Mouse (Mus musculus): ENCODE data around the gene Adgrl1. TPM values are rescaled to one million over a fixed set of nuclear protein-coding genes. Genes with fewer than 3 reads are reported as not detected.
A peak's percentile ranks its signal among the peaks of the same experiment; 100 is the strongest.

The Adgrl1 gene
- polyA plus RNA-seq, 1 experiment = 64.0 TPM

- TF ChIP-seq CTCF (IDR thresholded peaks at IDR 0.05; ENCODE audit: control insufficient read depth, insufficient read depth, insufficient replicate concordance, low read depth, low read length) (no peak), POLR2A (IDR thresholded peaks at IDR 0.05; ENCODE audit: control insufficient read depth, low read depth, low read length) (no peak)
- Histone ChIP-seq H3K27me3 (ENCODE audit: control insufficient read depth, insufficient read depth, low read length) (peaks cover 3% of the 10 kb centered on the region; the same call in 1 of the 2 replicates), H3K4me1 (ENCODE audit: control insufficient read depth, insufficient read depth, low read length) (peaks cover 11% of the 10 kb centered on the region)
Observed at GRCm38 (mm10) chr8:83875656-83876040, 24.3 kb upstream of the Adgrl1 start.

DNA sequence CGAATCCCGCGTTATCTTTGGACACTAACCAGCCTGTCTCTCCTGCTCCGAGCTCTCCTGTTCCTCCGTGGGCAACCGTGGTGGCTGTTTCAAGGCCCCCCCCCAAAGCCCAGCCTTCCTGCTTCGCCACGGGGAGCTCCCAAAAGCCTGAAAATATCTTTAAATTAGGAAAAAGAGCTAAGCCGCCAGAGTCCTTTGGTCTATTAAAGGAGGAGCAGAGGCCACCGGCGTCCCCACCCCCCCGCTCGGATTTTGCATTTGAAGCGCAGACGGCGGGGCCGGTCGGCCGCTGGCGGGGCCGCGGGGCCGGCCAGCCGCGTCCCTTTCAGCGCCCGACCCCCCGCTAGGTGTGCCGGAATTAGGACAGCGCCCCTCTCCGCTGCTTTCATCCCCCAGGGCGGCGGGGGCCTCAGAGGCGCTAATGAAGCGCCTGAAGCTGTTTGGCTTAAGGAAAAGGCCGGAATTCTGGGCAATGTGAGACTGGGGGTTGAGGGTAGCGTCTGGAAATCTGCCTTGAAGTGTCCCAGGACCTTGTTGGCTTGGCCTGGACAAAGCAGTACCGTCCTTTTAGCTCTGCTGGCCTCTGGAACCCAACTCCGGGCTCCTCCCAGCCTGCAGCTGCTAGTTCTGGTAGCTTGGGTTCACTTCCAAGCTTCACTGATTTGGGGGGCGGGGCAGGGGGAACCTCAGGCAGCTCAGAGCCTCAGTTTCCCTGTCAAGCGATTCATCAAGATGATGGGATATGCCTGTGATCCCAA is 23.6 kb upstream of the Adgrl1 start:
- TF ChIP-seq CTCF (IDR thresholded peaks at IDR 0.05; ENCODE audit: control insufficient read depth, insufficient read depth, insufficient replicate concordance, low read depth, low read length) (no peak), POLR2A (IDR thresholded peaks at IDR 0.05; ENCODE audit: control insufficient read depth, low read depth, low read length) (no peak)
- H3K4me1 ChIP-seq (ENCODE audit: control insufficient read depth, insufficient read depth, low read length) = peaks cover 11% of the 10 kb centered on the region
- no peaks in the 10 kb centered on the region for H3K36me3 ChIP-seq (ENCODE audit: control insufficient read depth, insufficient read depth, low read length)
- H3K27me3 ChIP-seq (ENCODE audit: control insufficient read depth, insufficient read depth, low read length) = peaks cover 3% of the 10 kb centered on the region; the same call in 1 of the 2 replicates
- H3K4me3 ChIP-seq (ENCODE audit: control insufficient read depth, low read depth, low read length) = peak overlapping the region; percentile 14
- no peak overlapping the region for H3K27ac ChIP-seq (ENCODE audit: control insufficient read depth, insufficient read depth, low read depth, low read length)

More at GRCm38 (mm10) chr8:83875656-83876040, 24.3 kb upstream of the Adgrl1 start:
- H3K36me3 ChIP-seq (ENCODE audit: control insufficient read depth, insufficient read depth, low read length) = no peaks in the 10 kb centered on the region
- H3K4me3 ChIP-seq (ENCODE audit: control insufficient read depth, low read depth, low read length) = peak overlapping the region; percentile 14
- H3K27ac ChIP-seq (ENCODE audit: control insufficient read depth, insufficient read depth, low read depth, low read length) = no peak overlapping the region

DNA sequence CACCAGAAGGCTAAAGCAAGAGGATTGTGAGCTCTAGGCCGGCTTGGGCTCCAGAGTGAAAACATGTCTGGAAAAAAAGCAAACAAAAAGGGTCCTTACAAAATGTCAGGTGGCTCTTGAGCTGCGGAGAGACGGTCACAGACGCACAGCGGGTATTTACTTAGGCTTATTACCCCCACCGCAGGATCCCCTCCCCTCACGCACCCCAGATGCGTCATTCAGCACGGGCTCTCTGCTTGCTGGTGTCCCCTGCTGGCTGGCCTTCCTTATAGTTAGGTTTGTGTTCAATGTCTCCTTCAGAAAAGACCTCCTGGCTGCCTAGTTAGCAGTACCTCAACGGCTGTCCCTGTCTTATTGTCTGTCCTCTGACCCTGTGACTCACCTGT is 23.1 kb upstream of the Adgrl1 start:
- peaks cover 11% of the 10 kb centered on the region for H3K4me1 ChIP-seq (ENCODE audit: control insufficient read depth, insufficient read depth, low read length)
- H3K36me3 ChIP-seq (ENCODE audit: control insufficient read depth, insufficient read depth, low read length) = no peaks in the 10 kb centered on the region
- TF ChIP-seq POLR2A (IDR thresholded peaks at IDR 0.05; ENCODE audit: control insufficient read depth, low read depth, low read length) = no peak
- no peak for TF ChIP-seq CTCF (IDR thresholded peaks at IDR 0.05; ENCODE audit: control insufficient read depth, insufficient read depth, insufficient replicate concordance, low read depth, low read length)
- H3K27me3 ChIP-seq (ENCODE audit: control insufficient read depth, insufficient read depth, low read length) = peaks cover 3% of the 10 kb centered on the region; the same call in 1 of the 2 replicates
- no peak overlapping the region for H3K27ac ChIP-seq (ENCODE audit: control insufficient read depth, insufficient read depth, low read depth, low read length)
- H3K4me3 ChIP-seq (ENCODE audit: control insufficient read depth, low read depth, low read length) = no peak overlapping the region; the same call in 1 of the 2 replicates

- H3K4me1 ChIP-seq (ENCODE audit: control insufficient read depth, insufficient read depth, low read length) = no peaks in the 10 kb centered on the region
- TF ChIP-seq POLR2A (IDR thresholded peaks at IDR 0.05; ENCODE audit: control insufficient read depth, low read depth, low read length) = no peak
- no peak for TF ChIP-seq CTCF (IDR thresholded peaks at IDR 0.05; ENCODE audit: control insufficient read depth, insufficient read depth, insufficient replicate concordance, low read depth, low read length)
- no peak overlapping the region for H3K27ac ChIP-seq (ENCODE audit: control insufficient read depth, insufficient read depth, low read depth, low read length)
- H3K36me3 ChIP-seq (ENCODE audit: control insufficient read depth, insufficient read depth, low read length) = no peaks in the 10 kb centered on the region
- no peak overlapping the region for H3K4me3 ChIP-seq (ENCODE audit: control insufficient read depth, low read depth, low read length)
- H3K27me3 ChIP-seq (ENCODE audit: control insufficient read depth, insufficient read depth, low read length) = no peaks in the 10 kb centered on the region
Observed at GRCm38 (mm10) chr8:83888409-83888808, 11.5 kb upstream of the Adgrl1 start.

GRCm38 (mm10) chr8:83892061-83892460 is 7.8 kb upstream of the Adgrl1 start:
- no peaks in the 10 kb centered on the region for H3K27me3 ChIP-seq (ENCODE audit: control insufficient read depth, insufficient read depth, low read length)
- TF ChIP-seq CTCF (IDR thresholded peaks at IDR 0.05; ENCODE audit: control insufficient read depth, insufficient read depth, insufficient replicate concordance, low read depth, low read length) = no peak
- no peak for TF ChIP-seq POLR2A (IDR thresholded peaks at IDR 0.05; ENCODE audit: control insufficient read depth, low read depth, low read length)
- H3K27ac ChIP-seq (ENCODE audit: control insufficient read depth, insufficient read depth, low read depth, low read length) = no peak overlapping the region
- H3K4me3 ChIP-seq (ENCODE audit: control insufficient read depth, low read depth, low read length) = no peak overlapping the region
- H3K36me3 ChIP-seq (ENCODE audit: control insufficient read depth, insufficient read depth, low read length) = no peaks in the 10 kb centered on the region
- H3K4me1 ChIP-seq (ENCODE audit: control insufficient read depth, insufficient read depth, low read length) = peaks cover 2% of the 10 kb centered on the region; the same call in 1 of the 2 replicates

- no peaks in the 10 kb centered on the region for H3K27me3 ChIP-seq (ENCODE audit: control insufficient read depth, insufficient read depth, low read length)
- no peaks in the 10 kb centered on the region for H3K36me3 ChIP-seq (ENCODE audit: control insufficient read depth, insufficient read depth, low read length)
- peaks cover 8% of the 10 kb centered on the region for H3K4me1 ChIP-seq (ENCODE audit: control insufficient read depth, insufficient read depth, low read length)
- no peak overlapping the region for H3K27ac ChIP-seq (ENCODE audit: control insufficient read depth, insufficient read depth, low read depth, low read length)
- TF ChIP-seq POLR2A (IDR thresholded peaks at IDR 0.05; ENCODE audit: control insufficient read depth, low read depth, low read length) (no peak), CTCF (IDR thresholded peaks at IDR 0.05; ENCODE audit: control insufficient read depth, insufficient read depth, insufficient replicate concordance, low read depth, low read length) (peak; percentile 97)
- no peak overlapping the region for H3K4me3 ChIP-seq (ENCODE audit: control insufficient read depth, low read depth, low read length)
Observed at GRCm38 (mm10) chr8:83893915-83894314, 6.0 kb upstream of the Adgrl1 start.

- no peak overlapping the region for H3K4me3 ChIP-seq (ENCODE audit: control insufficient read depth, low read depth, low read length)
- no peaks in the 10 kb centered on the region for H3K36me3 ChIP-seq (ENCODE audit: control insufficient read depth, insufficient read depth, low read length)
- peak; percentile 66; the same call in 1 of the 2 replicates for TF ChIP-seq CTCF (IDR thresholded peaks at IDR 0.05; ENCODE audit: control insufficient read depth, insufficient read depth, insufficient replicate concordance, low read depth, low read length)
- TF ChIP-seq POLR2A (IDR thresholded peaks at IDR 0.05; ENCODE audit: control insufficient read depth, low read depth, low read length) = no peak
- no peak overlapping the region for H3K27ac ChIP-seq (ENCODE audit: control insufficient read depth, insufficient read depth, low read depth, low read length)
- H3K4me1 ChIP-seq (ENCODE audit: control insufficient read depth, insufficient read depth, low read length) = peaks cover 12% of the 10 kb centered on the region
- no peaks in the 10 kb centered on the region for H3K27me3 ChIP-seq (ENCODE audit: control insufficient read depth, insufficient read depth, low read length)
Observed at GRCm38 (mm10) chr8:83895894-83896293, 4.0 kb upstream of the Adgrl1 start.
